Mouse (Mus musculus) cerebellum, adult 11-12 months (tissue): ENCODE measurements around the gene Esp22.
"Not testable (repeated sequence)": the region's sequence is repeated elsewhere in the genome, so short reads cannot be mapped to it uniquely, and the experiment has no call there.

Experiments used
- DNase-seq: peaks from one replicate; pipeline ENCODE4 v3.0.0; 2022

The Esp22 gene

DNA sequence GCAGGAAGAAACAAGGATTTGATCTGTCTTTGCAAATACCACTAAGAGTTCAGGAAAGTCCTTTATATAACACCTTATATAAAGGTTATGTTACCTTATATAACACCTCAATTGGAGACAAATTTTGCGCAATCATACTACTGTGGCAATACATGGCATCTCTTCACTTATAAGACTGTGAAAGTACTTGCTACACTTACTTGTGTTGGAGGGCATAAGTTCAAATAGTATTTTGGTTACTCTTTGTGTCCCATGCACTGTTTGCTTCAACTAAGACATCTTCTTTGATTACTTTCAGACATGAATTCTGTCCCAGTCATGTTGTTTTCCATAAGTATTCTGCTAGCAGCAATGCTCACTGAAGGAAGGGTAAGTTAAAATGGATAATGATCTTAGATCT, at the start of gene Esp22:
TSS of gene Esp22 (plus strand) at position 301 of the 400 bp plus-strand sequence.
- no peak for DNase-seq

GRCm38 (mm10) chr17:39063641-39064040, 31.5 kb upstream of the Esp22 start:
- DNase-seq: no peak

DNA sequence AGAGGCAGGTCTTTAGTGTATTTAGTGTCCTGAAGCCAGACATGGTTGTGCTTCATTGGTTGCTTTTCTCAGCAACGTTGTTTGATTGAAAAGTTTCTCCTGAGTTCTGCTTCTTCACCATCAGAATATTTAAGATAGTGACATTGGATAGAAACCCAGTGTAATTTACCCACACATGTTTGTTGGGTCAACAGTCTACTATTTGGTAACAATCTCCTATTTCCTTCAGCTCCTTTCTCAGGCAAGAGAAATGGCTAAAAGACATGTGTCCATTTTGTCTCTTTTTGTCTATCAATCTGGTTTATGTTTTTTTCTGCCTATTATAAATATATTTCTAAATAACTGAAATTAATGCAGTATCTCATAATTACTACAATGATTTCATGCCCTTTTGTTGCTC, 18.2 kb upstream of the Esp22 start, which contains the start of gene Esp23:
TSS of gene Esp23 (minus strand) at position 101 of the 400 bp plus-strand sequence.
- DNase-seq: no peak

DNA sequence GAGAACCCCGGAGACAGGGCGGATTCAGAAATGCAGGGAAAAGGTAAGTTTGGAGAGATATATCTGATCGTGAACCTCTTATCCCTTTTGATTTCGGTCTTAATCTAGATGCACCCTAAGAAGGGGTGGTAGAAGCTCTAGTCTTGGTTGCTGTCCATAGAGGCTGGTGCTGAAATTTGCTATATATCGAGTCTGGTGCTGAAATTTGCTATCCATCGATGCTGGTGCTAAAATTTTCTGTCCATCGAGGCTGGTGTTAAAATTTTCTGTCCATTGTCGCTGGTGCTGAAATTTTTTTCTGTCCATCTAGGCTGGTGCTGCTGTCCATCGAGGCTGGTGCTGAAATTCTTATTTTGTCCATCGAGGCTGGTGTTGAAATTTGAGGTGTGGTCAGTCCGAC, 12.0 kb downstream of the Esp22 start:
- DNase-seq: not testable (repeated sequence)

DNA sequence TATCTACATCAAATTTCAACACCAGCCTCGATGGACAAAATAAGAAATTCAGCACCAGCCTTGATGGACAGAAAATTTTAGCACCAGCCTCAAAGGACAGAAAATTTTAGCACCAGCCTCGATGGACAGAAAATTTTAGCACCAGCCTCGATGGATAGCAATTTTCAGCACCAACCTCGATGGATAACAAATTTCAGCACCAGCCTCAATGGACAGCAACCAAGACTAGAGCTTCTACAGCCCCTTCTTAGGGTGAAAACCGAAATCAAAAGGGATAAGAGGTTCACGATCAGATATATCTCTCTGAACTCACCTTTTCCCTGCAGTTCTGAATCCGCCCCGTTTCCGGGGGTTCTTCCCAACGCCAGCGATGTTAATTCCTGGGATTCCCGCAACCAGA, 34.0 kb downstream of the Esp22 start:
- DNase-seq: not testable (repeated sequence)
